Mouse (Mus musculus) limb, embryonic 14.5 days (tissue): ENCODE data around the gene Lif. TPM values are rescaled to one million over a fixed set of nuclear protein-coding genes. Genes with fewer than 3 reads are reported as not detected.

Experiments
- ATAC-seq: fragments of 200-750 bp; cut with Nextera tagmentation; 2 replicates; pipeline ENCODE4 v1.8.0; 2017; ENCODE audit warnings: low read depth, moderate number of reproducible peaks, moderate TSS enrichment; ENCODE audit not compliant: low FRiP score
- DNase-seq: peaks from one replicate; pipeline ENCODE4 v3.0.0-alpha.2; 2015; ENCODE audit warnings: low spot score
- H3K27ac ChIP-seq: fragments of 300-500 bp; sonication (generic); replicated peaks from 2 replicates; pipeline ENCODE4 v1.5.1; 2014; ENCODE audit warnings: low read depth, mild to moderate bottlenecking, low read length, moderate library complexity, mixed read lengths
- H3K27me3 ChIP-seq: fragments of 300-500 bp; sonication (generic); 2 replicates; pipeline ENCODE4 v1.6.1; 2014; ENCODE audit warnings: low read length, mixed read lengths; ENCODE audit not compliant: control insufficient read depth, insufficient read depth
- H3K36me3 ChIP-seq: fragments of 300-500 bp; sonication (generic); 2 replicates; pipeline ENCODE4 v1.6.1; 2014; ENCODE audit warnings: mild to moderate bottlenecking, low read length, moderate library complexity, mixed read lengths; ENCODE audit not compliant: control insufficient read depth, insufficient read depth
- H3K4me1 ChIP-seq: fragments of 300-500 bp; sonication (generic); 2 replicates; pipeline ENCODE4 v1.6.1; 2014; ENCODE audit warnings: antibody characterized with exemption, low read length, mixed read lengths; ENCODE audit not compliant: control insufficient read depth, insufficient read depth
- H3K4me2 ChIP-seq: fragments of 300-500 bp; sonication (generic); replicated peaks from 2 replicates; pipeline ENCODE4 v1.6.1; 2014; ENCODE audit warnings: low read depth, mild to moderate bottlenecking, low read length, moderate library complexity; ENCODE audit not compliant: severe bottlenecking
- H3K4me3 ChIP-seq: fragments of 300-500 bp; sonication (generic); replicated peaks from 2 replicates; pipeline ENCODE4 v1.5.1; 2014; ENCODE audit warnings: low read length
- H3K9ac ChIP-seq: fragments of 300-500 bp; sonication (generic); 2 replicates; pipeline ENCODE4 v1.6.1; 2014; ENCODE audit warnings: mild to moderate bottlenecking, low read depth, low read length, moderate library complexity; ENCODE audit not compliant: severe bottlenecking
- H3K9me3 ChIP-seq: fragments of 300-500 bp; sonication (generic); 2 replicates; pipeline ENCODE4 v1.6.1; 2016; ENCODE audit warnings: low read length; ENCODE audit not compliant: control insufficient read depth
- POLR2A ChIP-seq: fragments of 200-500 bp; IDR thresholded peaks from 2 replicates; pipeline ENCODE4 v1.8.0; 2012; ENCODE audit warnings: inconsistent platforms, mild to moderate bottlenecking, moderate library complexity, borderline replicate concordance; ENCODE audit not compliant: insufficient read depth, insufficient read length; ENCODE audit errors: extremely low read depth
- WGBS: fragments of 180-500 bp; shearing (Covaris S2); extraction: QIAGEN DNeasy Blood & Tissue Kit; methylation state at CpG from one replicate; pipeline ENCODE4 v1.1.7; 2014; 5-methylcytosine and 5-hydroxymethylcytosine counted together
- polyA plus RNA-seq, 2 experiments: library from polyadenylated mRNA; depleted of rRNA in 1 of 2; stranded (reverse) in 1 of 2; unstranded in 1 of 2; fragments of >200 nt; fragmentation: Nextera tagmentation in 1 of 2; extraction: Ambion mirVana in 1 of 2; gene quantifications; 2 replicates each; pipeline versions ENCODE4 v1.2.1 to v1.2.3; 2012 to 2014

Lif gene
- polyA plus RNA-seq, 2 experiments: 0.50 to 0.89 TPM

GRCm38 (mm10) chr11:4237389-4237912, 19.9 kb upstream of the Lif start:
- Histone ChIP-seq H3K9me3 (no peaks in the 10 kb centered on the region), H3K27ac (no peak overlapping the region), H3K27me3 (no peaks in the 10 kb centered on the region), H3K36me3 (no peaks in the 10 kb centered on the region), H3K4me3 (no peak overlapping the region), H3K4me1 (no peaks in the 10 kb centered on the region), H3K4me2 (no peak overlapping the region), H3K9ac (no peak overlapping the region)
- no peak for DNase-seq
- TF ChIP-seq POLR2A: no peak
- ATAC-seq: no peak
- 79% methylated on average over 18 of the region's 18 CpGs for WGBS

GRCm38 (mm10) chr11:4238167-4238566, 19.2 kb upstream of the Lif start:
- TF ChIP-seq POLR2A: no peak
- ATAC-seq: no peak
- 89% methylated on average over 6 of the region's 6 CpGs for WGBS
- Histone ChIP-seq H3K4me2 (no peak overlapping the region), H3K27me3 (no peaks in the 10 kb centered on the region), H3K36me3 (no peaks in the 10 kb centered on the region), H3K4me3 (no peak overlapping the region), H3K9me3 (no peaks in the 10 kb centered on the region), H3K4me1 (no peaks in the 10 kb centered on the region), H3K9ac (no peak overlapping the region), H3K27ac (no peak overlapping the region)
- DNase-seq: no peak

GRCm38 (mm10) chr11:4239691-4240090, 17.7 kb upstream of the Lif start:
- Histone ChIP-seq H3K4me1 (no peaks in the 10 kb centered on the region), H3K27ac (no peak overlapping the region), H3K9me3 (no peaks in the 10 kb centered on the region), H3K4me2 (no peak overlapping the region), H3K27me3 (no peaks in the 10 kb centered on the region), H3K36me3 (no peaks in the 10 kb centered on the region), H3K4me3 (no peak overlapping the region), H3K9ac (no peak overlapping the region)
- ATAC-seq (no peak), DNase-seq (no peak)
- no peak for TF ChIP-seq POLR2A
- WGBS: 93% methylated on average over 23 of the region's 23 CpGs

- no peak overlapping the region for H3K9ac ChIP-seq
- ATAC-seq: no peak
- no peak for DNase-seq
- H3K27me3 ChIP-seq: no peaks in the 10 kb centered on the region
- no peaks in the 10 kb centered on the region for H3K9me3 ChIP-seq
- 82% methylated on average over 7 of the region's 7 CpGs for WGBS
- H3K4me1 ChIP-seq: no peaks in the 10 kb centered on the region
- H3K4me2 ChIP-seq: no peak overlapping the region
- no peak for TF ChIP-seq POLR2A
- no peak overlapping the region for H3K27ac ChIP-seq
- H3K4me3 ChIP-seq: no peak overlapping the region
- no peaks in the 10 kb centered on the region for H3K36me3 ChIP-seq
Measured at GRCm38 (mm10) chr11:4240151-4240550, 17.2 kb upstream of the Lif start.

- no peak for TF ChIP-seq POLR2A
- Histone ChIP-seq H3K27ac (no peak overlapping the region), H3K4me1 (no peaks in the 10 kb centered on the region), H3K4me3 (no peak overlapping the region), H3K9ac (no peak overlapping the region), H3K9me3 (no peaks in the 10 kb centered on the region), H3K4me2 (no peak overlapping the region), H3K27me3 (no peaks in the 10 kb centered on the region), H3K36me3 (no peaks in the 10 kb centered on the region)
- DNase-seq: no peak
- WGBS: 87% methylated on average over 4 of the region's 4 CpGs
- no peak for ATAC-seq
Measured at GRCm38 (mm10) chr11:4241180-4241579, 16.2 kb upstream of the Lif start.

GRCm38 (mm10) chr11:4246126-4246525, 11.2 kb upstream of the Lif start:
- H3K4me3 ChIP-seq: no peak overlapping the region
- no peak for DNase-seq
- no peak for ATAC-seq
- no peak overlapping the region for H3K4me2 ChIP-seq
- H3K36me3 ChIP-seq: no peaks in the 10 kb centered on the region
- no peaks in the 10 kb centered on the region for H3K4me1 ChIP-seq
- H3K27me3 ChIP-seq: no peaks in the 10 kb centered on the region
- 48% methylated on average over 6 of the region's 6 CpGs for WGBS
- H3K9me3 ChIP-seq: no peaks in the 10 kb centered on the region
- H3K9ac ChIP-seq: no peak overlapping the region
- H3K27ac ChIP-seq: no peak overlapping the region
- TF ChIP-seq POLR2A: no peak
